Mouse (Mus musculus): Measurements from ENCODE around the gene Rab26. TPM values are rescaled to one million over a fixed set of nuclear protein-coding genes. Genes with fewer than 3 reads are reported as not detected.

Gene Rab26
- polyA plus RNA-seq, 1 experiment from 2014 or later = 3.7 TPM

DNA sequence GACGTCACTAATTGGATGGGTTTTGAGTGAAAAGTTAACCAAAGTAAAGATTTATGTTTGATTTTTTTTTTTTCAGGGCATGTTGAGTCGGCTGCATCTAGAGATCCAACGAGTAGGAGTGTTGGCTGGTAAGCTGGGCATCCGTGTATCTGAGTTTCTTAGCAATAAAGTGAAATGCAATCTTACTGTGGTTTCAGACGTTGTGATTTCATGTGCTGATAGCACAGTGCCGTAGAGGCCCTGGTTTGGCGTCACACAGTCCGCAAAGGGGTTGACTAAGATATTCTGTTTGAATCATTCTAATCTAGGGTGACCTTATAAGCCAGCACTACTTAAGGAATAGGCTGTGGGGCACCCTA is 5.5 kb downstream of the Rab26 start:
- peak overlapping the region; percentile 85 for H3K9ac ChIP-seq
- no peak for ATAC-seq
- peak overlapping the region; percentile 85 for H3K27ac ChIP-seq
- H3K4me3 ChIP-seq = peak overlapping the region; percentile 87
- H3K4me2 ChIP-seq = peak overlapping the region; percentile 82
- peaks cover 76% of the 10 kb centered on the region for H3K4me1 ChIP-seq
- H3K9me3 ChIP-seq (replicated peaks) = no peaks in the 10 kb centered on the region
- WGBS = under 1% methylated on average over 8 of the region's 8 CpGs
- peaks cover 22% of the 10 kb centered on the region for H3K36me3 ChIP-seq (ENCODE audit: poor library complexity, severe bottlenecking)
- no peaks in the 10 kb centered on the region for H3K27me3 ChIP-seq

DNA sequence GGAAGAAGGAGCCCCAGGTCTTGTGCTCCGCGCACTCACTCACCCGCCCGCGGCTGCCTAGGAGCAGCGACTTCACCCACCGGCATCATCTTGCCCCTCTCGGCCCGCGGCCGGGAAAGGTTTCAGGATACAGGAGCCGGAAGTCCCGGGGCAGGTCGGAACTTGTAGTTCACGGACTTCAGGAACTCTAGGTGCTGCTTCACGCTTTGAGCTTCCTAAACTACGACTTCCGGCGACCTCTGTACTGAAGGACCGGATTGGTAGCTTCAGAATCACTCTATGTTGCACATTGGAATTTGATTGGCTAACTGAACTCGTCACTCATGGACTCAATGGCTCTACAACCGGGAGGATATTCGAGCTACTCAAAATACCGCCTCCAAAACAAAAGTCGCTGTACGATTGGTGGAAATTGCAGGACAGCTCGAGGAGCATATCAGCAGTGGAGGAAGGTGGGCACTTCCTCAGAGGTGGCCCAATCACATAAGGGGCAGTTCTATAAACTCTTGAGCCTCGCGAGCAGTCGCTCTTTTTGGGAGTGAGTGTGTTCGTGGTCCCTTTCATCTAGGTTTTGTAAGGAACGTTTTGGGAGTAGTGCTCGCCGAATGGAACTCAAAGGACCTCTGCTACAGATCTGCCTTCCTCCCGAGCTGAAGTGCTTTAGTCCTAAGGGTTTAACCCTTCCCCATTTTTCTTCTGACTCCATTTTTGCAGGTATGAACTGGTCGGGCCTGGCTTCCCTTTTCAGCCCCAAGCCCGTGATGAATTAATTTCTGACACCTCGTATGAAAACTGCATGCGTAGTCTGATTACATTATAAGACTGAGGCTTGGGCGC is 6.1 kb downstream of the Rab26 start, which contains the start of gene Traf7:
Gene Traf7, minus strand, starts transcription at position 216 of the 837 bp plus-strand sequence.
- H3K9me3 ChIP-seq (replicated peaks) = no peaks in the 10 kb centered on the region
- under 1% methylated on average over 40 of the region's 40 CpGs for WGBS
- ATAC-seq = peak; percentile 98

DNA sequence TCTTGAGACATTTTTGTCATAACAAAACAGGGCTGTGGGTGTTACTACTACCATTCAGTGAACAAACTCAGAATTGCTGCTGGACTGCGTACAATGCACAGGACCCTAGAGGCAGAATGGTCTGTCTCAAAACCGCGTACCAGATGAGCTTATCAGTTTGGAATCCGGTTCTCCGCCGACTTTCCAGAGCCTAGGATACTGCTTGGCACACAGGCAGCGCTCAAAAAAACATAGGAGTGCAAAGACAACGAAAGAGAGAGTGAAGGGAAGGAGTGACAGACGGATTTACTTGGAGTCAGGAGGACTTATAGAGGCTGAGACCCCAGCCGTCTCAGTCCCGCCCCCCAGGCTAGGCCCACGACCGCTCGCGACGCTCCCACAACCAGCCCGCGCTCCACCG is 6.7 kb downstream of the Rab26 start:
- H3K9ac ChIP-seq = peak overlapping the region; percentile 91
- no peak; the same call in 1 of the 2 replicates for ATAC-seq
- H3K4me3 ChIP-seq = peak overlapping the region; percentile 87
- H3K27me3 ChIP-seq = no peaks in the 10 kb centered on the region
- H3K4me1 ChIP-seq = peaks cover 63% of the 10 kb centered on the region
- under 1% methylated on average over 19 of the region's 19 CpGs for whole genome bisulfite sequencing
- peak overlapping the region; percentile 60 for H3K27ac ChIP-seq
- H3K9me3 ChIP-seq (replicated peaks) = no peaks in the 10 kb centered on the region
- peak overlapping the region; percentile 75 for H3K4me2 ChIP-seq
- peaks cover 22% of the 10 kb centered on the region for H3K36me3 ChIP-seq (ENCODE audit: poor library complexity, severe bottlenecking)

More for the DNA sequence above, 6.1 kb downstream of the Rab26 start, which contains the start of gene Traf7:
- peak within 1 kb of the TSS; percentile 82 for H3K4me2 ChIP-seq
- peaks cover 22% of the 10 kb centered on the region for H3K36me3 ChIP-seq (ENCODE audit: poor library complexity, severe bottlenecking)
- no peaks in the 10 kb centered on the region for H3K27me3 ChIP-seq
- H3K4me3 ChIP-seq = peak within 1 kb of the TSS; percentile 87
- peaks cover 70% of the 10 kb centered on the region for H3K4me1 ChIP-seq
- peak within 1 kb of the TSS; percentile 85 for H3K27ac ChIP-seq
- peak within 1 kb of the TSS; percentile 91 for H3K9ac ChIP-seq

DNA sequence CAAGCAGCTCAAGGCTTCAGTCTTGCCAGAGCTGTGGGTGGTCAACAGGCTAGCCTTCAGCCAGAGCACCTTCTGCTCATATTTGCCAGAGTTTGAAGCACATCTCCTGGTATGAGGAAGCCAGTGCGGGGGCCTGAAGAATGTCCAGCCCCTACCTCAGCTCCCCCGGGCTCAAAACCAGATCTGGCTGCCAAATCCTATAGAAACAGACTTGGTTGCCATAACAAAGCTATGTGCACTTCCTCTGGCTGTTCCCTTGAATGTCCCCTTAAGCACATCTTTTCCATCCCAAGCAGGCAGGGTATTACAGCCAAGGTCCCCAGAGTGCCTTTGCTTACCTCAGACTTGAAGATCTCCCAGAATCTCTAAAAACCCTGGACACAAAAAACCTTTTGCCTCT is 9.3 kb downstream of the Rab26 start:
- H3K27me3 ChIP-seq = no peaks in the 10 kb centered on the region
- peak overlapping the region; percentile 30; the same call in 1 of the 2 replicates for H3K9ac ChIP-seq
- no peak overlapping the region for H3K4me2 ChIP-seq
- 87% methylated on average over 2 of the region's 2 CpGs for WGBS
- H3K36me3 ChIP-seq (ENCODE audit: poor library complexity, severe bottlenecking) = peaks cover 21% of the 10 kb centered on the region
- H3K27ac ChIP-seq = no peak overlapping the region
- H3K4me1 ChIP-seq = peaks cover 37% of the 10 kb centered on the region
- H3K4me3 ChIP-seq = no peak overlapping the region
- no peak for ATAC-seq
- H3K9me3 ChIP-seq (replicated peaks) = no peaks in the 10 kb centered on the region

DNA sequence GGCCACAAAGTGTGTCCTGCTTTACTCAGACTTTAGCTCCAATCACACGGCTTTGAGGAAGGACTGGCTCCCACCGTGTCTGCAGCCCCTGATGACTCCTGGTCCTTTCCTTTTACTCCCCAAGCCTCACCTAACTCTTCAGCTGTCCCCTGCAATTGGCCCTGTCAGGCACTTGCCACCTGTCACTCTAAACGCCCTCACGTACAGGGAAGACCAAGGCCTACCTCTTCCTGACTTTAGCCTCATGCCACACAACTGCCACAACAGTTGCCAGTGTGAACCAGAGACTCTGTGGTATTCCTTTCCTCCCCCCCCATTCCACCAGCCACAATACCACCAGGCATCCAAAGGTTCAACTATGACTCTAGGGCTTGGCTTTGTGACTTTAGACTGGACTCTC is 13.6 kb downstream of the Rab26 start:
- Histone ChIP-seq H3K27me3 (no peaks in the 10 kb centered on the region), H3K36me3 (ENCODE audit: poor library complexity, severe bottlenecking) (peaks cover 52% of the 10 kb centered on the region), H3K4me1 (0 out of 2 replicates have a peak, but pooled peaks cover 8% of the 10 kb centered on the region), H3K4me2 (no peak overlapping the region), H3K9me3 (replicated peaks) (no peaks in the 10 kb centered on the region), H3K9ac (no peak overlapping the region), H3K27ac (no peak overlapping the region), H3K4me3 (no peak overlapping the region)
- no peak for ATAC-seq
- 84% methylated on average over 4 of the region's 4 CpGs for WGBS

DNA sequence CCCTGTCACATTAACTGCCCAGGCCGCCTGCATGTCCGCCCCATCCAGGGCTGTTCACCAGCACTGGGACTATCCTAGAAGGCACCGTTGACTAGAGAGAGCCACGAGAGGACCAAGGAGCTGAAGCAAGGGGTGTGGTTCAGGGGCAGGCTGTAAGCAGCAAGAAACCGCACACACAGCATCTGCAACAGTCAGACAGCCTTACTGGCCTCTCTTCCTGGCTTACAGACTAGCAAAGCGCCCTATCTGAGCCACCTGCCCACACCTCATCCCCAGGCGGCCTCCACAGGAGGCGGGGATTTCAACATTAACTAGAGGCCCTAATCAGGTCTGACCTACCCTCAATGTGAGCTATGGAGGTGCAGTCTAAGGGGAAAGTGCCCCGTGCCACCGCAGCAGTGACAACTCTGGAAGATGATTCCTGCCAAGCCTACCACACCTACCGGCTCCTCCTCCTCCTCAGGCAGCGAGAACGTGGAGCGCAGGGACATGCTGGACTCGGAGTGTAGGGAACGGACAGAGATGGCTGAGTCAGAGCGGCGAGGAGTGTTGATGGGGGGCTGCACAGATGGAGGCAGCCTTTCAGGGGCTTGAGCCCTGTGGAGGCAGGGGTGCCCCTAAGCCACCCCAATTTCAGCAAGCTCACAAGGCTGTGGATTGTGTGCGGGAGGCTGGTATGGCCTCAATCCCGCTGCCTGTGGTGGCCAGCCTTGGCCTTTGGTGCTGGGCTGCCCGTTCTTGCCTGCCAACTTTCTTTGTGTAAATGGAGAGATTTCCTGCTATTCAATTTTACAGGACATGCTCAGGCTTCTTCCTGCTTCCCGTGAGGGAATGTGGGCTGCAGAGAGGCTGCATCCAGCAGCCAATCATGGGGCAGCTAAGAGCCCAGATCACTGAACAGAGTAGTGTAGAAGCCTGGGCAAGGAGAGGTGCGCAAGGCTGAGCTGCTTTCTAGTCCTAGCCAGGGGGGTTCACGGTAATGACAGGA is 19.4 kb downstream of the Rab26 start:
- Histone ChIP-seq H3K27ac (0 out of 2 replicates have a peak overlapping the region, but pooled peaks have one; percentile 2), H3K4me3 (no peak overlapping the region), H3K36me3 (ENCODE audit: poor library complexity, severe bottlenecking) (peaks cover 92% of the 10 kb centered on the region), H3K4me1 (no peaks in the 10 kb centered on the region), H3K9me3 (replicated peaks) (no peaks in the 10 kb centered on the region), H3K9ac (no peak overlapping the region), H3K4me2 (no peak overlapping the region), H3K27me3 (no peaks in the 10 kb centered on the region)
- no peak for ATAC-seq
- WGBS = 86% methylated on average over 24 of the region's 24 CpGs

DNA sequence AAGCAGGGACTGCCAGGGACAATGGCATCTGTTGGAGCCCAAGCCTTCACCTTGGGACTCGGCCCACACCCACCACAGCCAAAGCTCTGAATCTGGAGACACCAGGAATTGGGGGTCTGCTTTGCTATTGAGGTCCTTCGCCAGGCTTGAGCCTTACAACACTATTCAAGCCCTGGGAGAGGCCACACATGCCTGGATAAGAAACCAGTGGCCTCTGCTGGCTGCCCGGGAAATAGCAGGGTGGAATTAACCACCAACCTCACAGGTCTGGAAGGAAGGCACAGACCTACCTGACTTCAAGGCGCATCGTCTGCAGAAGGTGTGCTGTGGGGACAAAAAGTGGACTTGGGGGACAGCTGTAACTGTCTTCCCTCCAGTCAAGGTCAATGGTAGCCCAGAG is 20.4 kb downstream of the Rab26 start:
- WGBS = 50% methylated on average over 5 of the region's 5 CpGs
- peak; percentile 61 for ATAC-seq
- no peak overlapping the region; the same call in 1 of the 2 replicates for H3K9ac ChIP-seq
- H3K27ac ChIP-seq = no peak overlapping the region
- H3K9me3 ChIP-seq (replicated peaks) = no peaks in the 10 kb centered on the region
- H3K27me3 ChIP-seq = no peaks in the 10 kb centered on the region
- peaks cover 96% of the 10 kb centered on the region for H3K36me3 ChIP-seq (ENCODE audit: poor library complexity, severe bottlenecking)
- H3K4me2 ChIP-seq = no peak overlapping the region
- no peaks in the 10 kb centered on the region for H3K4me1 ChIP-seq
- no peak overlapping the region for H3K4me3 ChIP-seq

DNA sequence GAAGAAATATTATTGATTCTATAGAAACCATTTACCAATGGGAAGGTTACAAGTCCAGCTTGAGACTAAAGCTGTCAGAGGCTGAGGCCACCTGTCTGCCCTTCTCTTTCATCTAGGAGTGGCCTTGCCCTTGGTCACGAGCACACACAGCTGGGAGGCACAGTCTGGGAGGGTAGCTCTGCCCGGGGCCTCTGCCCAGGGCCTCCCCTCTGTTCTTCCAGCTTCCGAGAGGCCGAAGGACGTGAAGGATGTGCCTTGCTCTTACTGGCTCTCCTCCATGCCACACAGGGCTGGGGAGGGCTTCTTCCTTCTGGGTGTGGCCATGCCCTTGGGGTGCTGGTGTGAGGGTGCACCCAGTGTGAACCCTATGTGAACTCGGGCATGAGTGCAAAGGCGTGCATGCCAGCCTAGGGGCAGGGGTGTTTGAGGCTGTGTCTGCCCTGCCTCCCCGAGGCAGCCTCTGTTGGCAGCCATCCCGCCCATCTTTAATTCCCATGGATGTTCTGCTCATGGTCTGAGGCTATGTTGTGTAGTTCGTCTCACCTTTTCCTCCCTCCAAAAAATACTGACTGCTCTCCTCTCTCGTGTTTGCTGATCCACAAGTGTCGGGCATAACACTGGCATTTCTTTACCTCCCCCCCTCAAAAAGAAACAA is 26.1 kb downstream of the Rab26 start:
- Histone ChIP-seq H3K4me3 (no peak overlapping the region), H3K4me2 (no peak overlapping the region), H3K4me1 (peaks cover 4% of the 10 kb centered on the region; the same call in 1 of the 2 replicates), H3K9me3 (replicated peaks) (no peaks in the 10 kb centered on the region), H3K27ac (no peak overlapping the region), H3K27me3 (no peaks in the 10 kb centered on the region), H3K36me3 (ENCODE audit: poor library complexity, severe bottlenecking) (peaks cover 96% of the 10 kb centered on the region), H3K9ac (no peak overlapping the region)
- ATAC-seq = no peak
- WGBS = 84% methylated on average over 12 of the region's 12 CpGs

DNA sequence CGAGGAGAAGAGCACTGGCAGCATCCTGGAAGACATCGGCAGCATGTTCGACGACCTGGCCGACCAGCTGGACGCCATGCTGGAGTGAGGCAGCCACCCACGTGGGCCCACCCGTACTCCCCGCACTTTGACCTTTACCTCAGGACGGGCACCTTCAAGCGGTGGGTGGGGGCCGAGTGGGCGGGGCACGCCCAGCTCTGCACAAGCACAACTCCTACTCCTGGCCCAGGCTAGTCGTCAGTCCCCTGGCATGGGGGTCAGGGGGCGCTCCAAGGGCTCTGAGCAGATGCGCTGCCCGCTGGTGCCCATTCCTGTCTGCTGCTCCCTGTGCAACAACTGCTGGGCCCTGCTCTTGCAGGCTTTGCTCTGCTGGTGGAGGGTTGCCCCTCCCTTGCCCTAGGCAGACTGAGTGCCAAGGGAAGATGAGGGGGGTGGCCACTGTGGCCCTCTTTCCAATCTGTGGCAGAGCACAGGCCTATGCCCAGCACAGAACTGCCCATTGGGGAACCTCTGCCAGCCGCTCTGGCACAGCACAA is 26.8 kb downstream of the Rab26 start:
- H3K9me3 ChIP-seq (replicated peaks) = no peaks in the 10 kb centered on the region
- no peak for ATAC-seq
- H3K9ac ChIP-seq = no peak overlapping the region
- H3K4me2 ChIP-seq = no peak overlapping the region
- no peak overlapping the region for H3K4me3 ChIP-seq
- no peak overlapping the region for H3K27ac ChIP-seq
- H3K36me3 ChIP-seq (ENCODE audit: poor library complexity, severe bottlenecking) = peaks cover 97% of the 10 kb centered on the region
- no peaks in the 10 kb centered on the region for H3K27me3 ChIP-seq
- H3K4me1 ChIP-seq = peaks cover 4% of the 10 kb centered on the region; the same call in 1 of the 2 replicates
- 52% methylated on average over 19 of the region's 19 CpGs for WGBS

DNA sequence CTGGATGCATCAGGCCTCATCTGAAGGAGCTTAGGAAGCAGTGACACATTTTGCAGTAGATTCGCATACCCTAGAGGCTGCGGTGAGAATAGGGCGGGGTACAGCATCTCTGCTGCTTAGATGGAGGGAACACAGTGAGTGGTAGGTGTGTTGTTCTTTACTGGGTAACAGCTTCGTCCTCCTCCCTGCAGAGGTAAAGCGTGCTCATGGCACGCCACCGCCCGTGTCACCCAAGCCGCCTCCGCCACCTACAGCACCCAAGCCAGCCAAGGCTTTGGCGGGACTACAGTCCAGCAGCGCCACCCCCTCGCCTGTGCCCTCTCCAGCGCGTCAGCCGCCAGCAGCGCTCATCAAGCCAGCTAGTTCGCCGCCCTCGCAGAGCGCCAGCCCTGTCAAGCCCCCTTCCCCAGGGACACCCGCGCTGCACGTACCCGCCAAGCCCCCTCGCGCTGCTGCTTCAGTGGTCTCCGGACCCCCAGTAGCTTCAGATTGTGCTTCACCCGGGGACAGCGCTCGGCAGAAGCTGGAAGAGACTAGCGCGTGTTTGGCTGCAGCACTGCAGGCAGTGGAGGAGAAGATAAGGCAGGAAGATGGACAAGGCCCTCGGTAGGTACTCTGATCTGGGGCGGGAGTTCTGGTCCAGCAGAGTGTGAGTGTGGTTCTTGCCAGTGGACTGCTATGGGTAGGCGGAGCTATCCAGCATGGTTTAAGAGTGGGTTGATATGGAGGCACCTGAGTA is 27.5 kb downstream of the Rab26 start:
- Histone ChIP-seq H3K4me3 (no peak overlapping the region), H3K27me3 (no peaks in the 10 kb centered on the region), H3K36me3 (ENCODE audit: poor library complexity, severe bottlenecking) (peaks cover 97% of the 10 kb centered on the region), H3K9me3 (replicated peaks) (no peaks in the 10 kb centered on the region), H3K4me1 (peaks cover 4% of the 10 kb centered on the region; the same call in 1 of the 2 replicates), H3K27ac (no peak overlapping the region), H3K4me2 (peak overlapping the region; percentile 19; the same call in 1 of the 2 replicates), H3K9ac (peak overlapping the region; percentile 40; the same call in 1 of the 2 replicates)
- 32% methylated on average over 36 of the region's 36 CpGs for whole genome bisulfite sequencing
- no peak for ATAC-seq

Measured in forebrain, embryonic 13.5 days (tissue).